Mouse (Mus musculus): ENCODE results near the gene Tbx15. TPM values are rescaled to one million over a fixed set of nuclear protein-coding genes. Genes with fewer than 3 reads are reported as not detected.
A peak's percentile ranks its signal among the peaks of the same experiment; 100 is the strongest.

Gene Tbx15
- 0.74 and 0.79 TPM in 2 replicates for polyA plus RNA-seq (2012; rRNA removed)

GRCm38 (mm10) chr3:99240213-99240720 is at the start of gene Tbx15:
Tbx15 (plus strand) TSS chr3:99240381.
- no peak for DNase-seq
- H3K27me3 ChIP-seq (ENCODE audit: control insufficient read depth, insufficient read depth, low read length): peaks cover 10% of the 10 kb centered on the region; the same call in 1 of the 2 replicates
- no peak within 1 kb of the TSS for H3K4me3 ChIP-seq (replicated peaks; ENCODE audit: insufficient read depth, low read depth, low read length)
- no peak for TF ChIP-seq CTCF (IDR thresholded peaks at IDR 0.05; ENCODE audit: borderline replicate concordance, insufficient read depth, low read depth, low read length)
- no peak for TF ChIP-seq POLR2A (IDR thresholded peaks at IDR 0.05; ENCODE audit: borderline replicate concordance, insufficient read depth, low read length)
- H3K4me1 ChIP-seq (ENCODE audit: control insufficient read depth, insufficient read depth, low read length): no peaks in the 10 kb centered on the region
- H3K27ac ChIP-seq (ENCODE audit: insufficient read depth, low read length): no peak within 1 kb of the TSS
- WGBS: 4% methylated on average over 17 of the region's 20 CpGs

DNA sequence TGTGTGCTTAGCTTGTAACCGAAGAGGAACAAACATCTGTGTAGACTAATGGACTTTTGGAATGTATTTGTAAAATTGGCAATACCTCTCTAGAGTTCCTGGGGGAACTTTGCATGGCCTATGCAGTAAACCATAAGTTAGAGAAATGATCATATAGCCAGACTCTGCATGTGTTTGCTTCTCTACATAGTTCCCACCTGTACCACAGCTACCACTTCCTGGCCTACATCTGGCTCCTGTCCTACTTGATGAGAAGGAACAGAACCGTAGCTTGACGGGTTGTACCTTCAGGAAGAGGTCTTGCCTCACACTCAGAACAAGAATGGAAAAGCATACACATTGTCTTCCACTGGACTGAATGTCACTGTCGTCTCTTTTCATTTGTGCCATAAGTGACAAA is 46.6 kb upstream of the Tbx15 start:
- H3K27ac ChIP-seq (ENCODE audit: insufficient read depth, low read length): no peak overlapping the region
- 77% methylated on average over 4 of the region's 4 CpGs for WGBS
- H3K4me1 ChIP-seq (ENCODE audit: control insufficient read depth, insufficient read depth, low read length): no peaks in the 10 kb centered on the region
- H3K27me3 ChIP-seq (ENCODE audit: control insufficient read depth, insufficient read depth, low read length): no peaks in the 10 kb centered on the region
- no peak for DNase-seq
- TF ChIP-seq POLR2A (IDR thresholded peaks at IDR 0.05; ENCODE audit: borderline replicate concordance, insufficient read depth, low read length): no peak
- TF ChIP-seq CTCF (IDR thresholded peaks at IDR 0.05; ENCODE audit: borderline replicate concordance, insufficient read depth, low read depth, low read length): no peak
- no peak overlapping the region for H3K4me3 ChIP-seq (replicated peaks; ENCODE audit: insufficient read depth, low read depth, low read length)

- DNase-seq: peak in 1 of 2 experiments; percentile 13
- TF ChIP-seq CTCF (IDR thresholded peaks at IDR 0.05; ENCODE audit: borderline replicate concordance, insufficient read depth, low read depth, low read length) (no peak), POLR2A (IDR thresholded peaks at IDR 0.05; ENCODE audit: borderline replicate concordance, insufficient read depth, low read length) (no peak)
- no peak overlapping the region for H3K27ac ChIP-seq (ENCODE audit: insufficient read depth, low read length)
- no peaks in the 10 kb centered on the region for H3K4me1 ChIP-seq (ENCODE audit: control insufficient read depth, insufficient read depth, low read length)
- no peaks in the 10 kb centered on the region for H3K27me3 ChIP-seq (ENCODE audit: control insufficient read depth, insufficient read depth, low read length)
- H3K4me3 ChIP-seq (replicated peaks; ENCODE audit: insufficient read depth, low read depth, low read length): no peak overlapping the region
Measured at GRCm38 (mm10) chr3:99203331-99203730, 36.9 kb upstream of the Tbx15 start.

DNA sequence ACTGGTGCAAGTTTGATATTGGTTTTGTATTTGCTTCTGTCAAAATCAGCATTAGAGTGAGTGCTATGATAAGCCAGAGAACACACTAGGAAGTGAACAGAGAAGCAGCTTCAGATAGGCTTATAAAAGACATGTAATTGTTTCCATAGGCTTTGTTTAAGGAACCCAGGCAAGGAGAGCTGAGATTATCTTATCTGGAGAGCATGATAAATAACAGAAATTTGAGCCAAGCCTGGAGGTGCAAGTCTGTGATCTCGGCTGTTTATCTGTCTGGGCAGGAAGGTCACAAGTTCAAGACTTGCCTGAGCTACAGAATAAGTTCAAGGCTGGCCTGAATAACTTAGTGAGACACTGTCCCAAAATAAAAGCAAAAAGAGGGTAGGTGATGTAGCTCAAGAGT is 31.8 kb upstream of the Tbx15 start:
- no peak for DNase-seq
- Histone ChIP-seq H3K4me1 (ENCODE audit: control insufficient read depth, insufficient read depth, low read length) (no peaks in the 10 kb centered on the region), H3K27ac (ENCODE audit: insufficient read depth, low read length) (no peak overlapping the region), H3K4me3 (replicated peaks; ENCODE audit: insufficient read depth, low read depth, low read length) (no peak overlapping the region), H3K27me3 (ENCODE audit: control insufficient read depth, insufficient read depth, low read length) (no peaks in the 10 kb centered on the region)
- TF ChIP-seq POLR2A (IDR thresholded peaks at IDR 0.05; ENCODE audit: borderline replicate concordance, insufficient read depth, low read length) (no peak), CTCF (IDR thresholded peaks at IDR 0.05; ENCODE audit: borderline replicate concordance, insufficient read depth, low read depth, low read length) (no peak)
- WGBS: 75% methylated on average over 1 of the region's 1 CpGs

DNA sequence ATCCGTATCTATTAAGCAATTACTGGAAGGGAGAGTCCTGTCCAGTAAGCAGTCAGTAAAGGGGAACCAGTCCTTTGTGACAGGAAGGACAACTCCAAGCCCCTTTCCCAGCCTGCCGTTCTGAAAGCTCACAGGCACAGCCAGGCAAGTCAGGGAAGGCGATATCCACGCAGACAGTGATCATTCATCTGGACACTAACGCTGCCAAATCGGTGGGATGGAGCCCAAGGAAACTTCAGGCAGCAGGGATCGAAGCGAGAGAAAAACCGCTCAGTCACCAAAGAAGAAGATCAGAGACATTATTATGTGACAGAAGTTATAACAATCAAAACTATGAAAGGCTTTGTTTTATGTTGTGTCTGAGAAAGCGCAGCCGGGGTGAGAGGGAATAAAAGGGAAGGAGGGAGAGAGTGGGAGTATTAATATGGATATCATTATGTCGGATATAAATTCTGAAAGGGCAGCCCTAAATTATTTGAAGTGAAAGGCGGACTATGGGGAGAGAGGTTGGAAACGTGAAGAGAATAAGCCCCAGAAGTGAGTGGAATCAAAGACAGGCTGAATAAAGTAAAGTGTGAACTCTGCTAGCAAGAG is 29.0 kb upstream of the Tbx15 start:
- TF ChIP-seq POLR2A (IDR thresholded peaks at IDR 0.05; ENCODE audit: borderline replicate concordance, insufficient read depth, low read length) (no peak), CTCF (IDR thresholded peaks at IDR 0.05; ENCODE audit: borderline replicate concordance, insufficient read depth, low read depth, low read length) (no peak)
- H3K4me3 ChIP-seq (replicated peaks; ENCODE audit: insufficient read depth, low read depth, low read length): no peak overlapping the region
- no peaks in the 10 kb centered on the region for H3K27me3 ChIP-seq (ENCODE audit: control insufficient read depth, insufficient read depth, low read length)
- WGBS: 29% methylated on average over 14 of the region's 14 CpGs
- DNase-seq: no peak
- H3K4me1 ChIP-seq (ENCODE audit: control insufficient read depth, insufficient read depth, low read length): no peaks in the 10 kb centered on the region
- H3K27ac ChIP-seq (ENCODE audit: insufficient read depth, low read length): no peak overlapping the region

- no peak overlapping the region for H3K4me3 ChIP-seq (replicated peaks; ENCODE audit: insufficient read depth, low read depth, low read length)
- TF ChIP-seq CTCF (IDR thresholded peaks at IDR 0.05; ENCODE audit: borderline replicate concordance, insufficient read depth, low read depth, low read length) (no peak), POLR2A (IDR thresholded peaks at IDR 0.05; ENCODE audit: borderline replicate concordance, insufficient read depth, low read length) (no peak)
- 87% methylated on average over 2 of the region's 2 CpGs for WGBS
- H3K4me1 ChIP-seq (ENCODE audit: control insufficient read depth, insufficient read depth, low read length): no peaks in the 10 kb centered on the region
- H3K27ac ChIP-seq (ENCODE audit: insufficient read depth, low read length): no peak overlapping the region
- DNase-seq: no peak
- no peaks in the 10 kb centered on the region for H3K27me3 ChIP-seq (ENCODE audit: control insufficient read depth, insufficient read depth, low read length)
Measured at GRCm38 (mm10) chr3:99227807-99228206, 12.4 kb upstream of the Tbx15 start.

- 13% methylated on average over 20 of the region's 20 CpGs for WGBS
- TF ChIP-seq CTCF (IDR thresholded peaks at IDR 0.05; ENCODE audit: borderline replicate concordance, insufficient read depth, low read depth, low read length): peak; percentile 32; the same call in 1 of the 2 replicates
- TF ChIP-seq POLR2A (IDR thresholded peaks at IDR 0.05; ENCODE audit: borderline replicate concordance, insufficient read depth, low read length): no peak
- peak; percentile 30 to 55 for DNase-seq
- no peaks in the 10 kb centered on the region for H3K4me1 ChIP-seq (ENCODE audit: control insufficient read depth, insufficient read depth, low read length)
- H3K27ac ChIP-seq (ENCODE audit: insufficient read depth, low read length): no peak overlapping the region
- peaks cover 4% of the 10 kb centered on the region; the same call in 1 of the 2 replicates for H3K27me3 ChIP-seq (ENCODE audit: control insufficient read depth, insufficient read depth, low read length)
- H3K4me3 ChIP-seq (replicated peaks; ENCODE audit: insufficient read depth, low read depth, low read length): no peak overlapping the region
Measured at GRCm38 (mm10) chr3:99233393-99234318, 6.5 kb upstream of the Tbx15 start.
